Mouse (Mus musculus) brain, embryonic 14.5 days (tissue): ENCODE data around the gene Mrm1.

Experiments
- CTCF ChIP-seq: fragments of 200-500 bp; IDR thresholded peaks from 2 replicates; pipeline ENCODE4 v1.5.1; 2012; ENCODE audit warnings: inconsistent platforms, mild to moderate bottlenecking, moderate library complexity, borderline replicate concordance; ENCODE audit not compliant: insufficient read depth, insufficient read length; ENCODE audit errors: extremely low read depth
- POLR2A ChIP-seq: fragments of 200-500 bp; IDR thresholded peaks from 2 replicates; pipeline ENCODE4 v1.6.1; 2012; ENCODE audit warnings: mild to moderate bottlenecking, inconsistent platforms, borderline replicate concordance; ENCODE audit not compliant: poor library complexity, insufficient read depth, insufficient read length, severe bottlenecking; ENCODE audit errors: extremely low read depth

GRCm38 (mm10) chr11:84818961-84819692 is at the start of gene Mrm1:
- TF ChIP-seq CTCF (peak; percentile 76), POLR2A (no peak)
